Mouse (Mus musculus) spleen, adult 18-20 months (tissue): Measurements from ENCODE around the gene Cckbr.
A peak's percentile ranks its signal among the peaks of the same experiment; 100 is the strongest.

ENCODE experiments used
- DNase-seq, 2 experiments: peaks; one replicate each; pipeline ENCODE4 v3.0.0; 2022; ENCODE audit warnings: mixed read lengths in 2 of 2

Gene Cckbr

DNA sequence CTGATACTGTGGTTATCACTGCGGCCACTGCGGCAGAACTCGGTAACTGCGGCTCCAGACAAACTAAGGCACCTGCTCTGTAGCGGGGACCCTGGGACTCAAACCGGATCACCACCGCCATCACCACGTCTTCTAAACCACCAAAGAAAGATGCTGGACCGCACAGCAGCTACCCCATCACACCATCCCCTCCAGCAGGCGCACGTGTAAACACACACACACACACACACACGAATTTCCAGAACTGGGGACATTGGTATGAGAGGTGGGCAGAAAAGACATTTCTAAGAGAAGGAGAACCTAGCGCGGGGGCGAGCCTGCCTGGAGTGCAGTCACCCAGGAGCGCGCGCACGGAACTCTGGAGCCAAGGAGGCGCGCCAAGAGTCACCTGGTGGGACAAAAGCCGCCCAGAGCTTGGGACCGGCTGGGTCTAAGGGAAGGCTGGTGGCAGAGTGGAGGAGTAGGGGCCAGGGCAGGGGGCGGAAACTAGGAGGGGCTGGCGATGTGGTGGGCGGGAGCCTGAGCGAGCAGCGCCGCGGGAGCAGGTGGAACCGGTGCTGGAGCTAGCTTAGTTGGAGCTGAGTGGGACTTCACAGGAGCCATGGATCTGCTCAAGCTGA is at the start of gene Cckbr:
TSS of gene Cckbr (plus strand) at position 308 of the 620 bp plus-strand sequence.
- no peak for DNase-seq

DNA sequence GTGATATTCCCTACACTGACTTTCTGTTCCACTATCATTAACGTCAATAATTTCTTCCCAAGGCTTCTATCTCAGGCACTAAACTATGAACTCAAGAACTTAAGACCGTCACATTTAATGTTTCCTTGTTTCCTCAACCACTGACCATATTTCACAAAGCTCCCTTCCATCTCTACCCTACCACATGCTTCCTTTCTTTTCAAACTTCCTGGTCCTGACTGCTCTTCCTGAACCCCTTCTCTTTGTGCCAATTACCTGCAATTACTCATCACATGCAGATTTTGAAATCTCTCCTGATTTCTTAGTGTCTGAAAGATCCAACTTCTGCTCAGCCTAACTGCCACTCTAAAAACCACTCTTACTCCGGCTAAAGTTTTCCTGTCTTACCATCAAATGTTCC is 45.2 kb upstream of the Cckbr start:
- DNase-seq, result no peak

DNA sequence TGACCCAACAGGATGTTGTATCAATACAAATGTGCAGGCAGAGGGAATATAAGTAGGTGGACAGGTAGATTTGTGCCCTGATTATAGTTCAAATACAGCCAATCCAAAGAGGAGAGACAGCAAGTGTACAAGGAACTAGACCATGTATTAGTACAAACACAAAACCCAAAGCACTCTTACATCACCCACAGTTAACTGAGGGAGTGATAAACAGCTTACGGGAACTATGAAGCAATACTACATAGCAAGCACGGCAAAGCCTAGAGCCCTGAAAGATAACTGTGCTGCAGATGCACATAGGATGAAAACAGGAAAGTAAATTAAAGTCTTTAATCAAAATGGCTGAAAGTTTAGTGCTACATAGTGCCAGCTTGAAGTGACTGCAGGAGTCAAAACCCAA is 37.8 kb upstream of the Cckbr start:
- no peak for DNase-seq

DNA sequence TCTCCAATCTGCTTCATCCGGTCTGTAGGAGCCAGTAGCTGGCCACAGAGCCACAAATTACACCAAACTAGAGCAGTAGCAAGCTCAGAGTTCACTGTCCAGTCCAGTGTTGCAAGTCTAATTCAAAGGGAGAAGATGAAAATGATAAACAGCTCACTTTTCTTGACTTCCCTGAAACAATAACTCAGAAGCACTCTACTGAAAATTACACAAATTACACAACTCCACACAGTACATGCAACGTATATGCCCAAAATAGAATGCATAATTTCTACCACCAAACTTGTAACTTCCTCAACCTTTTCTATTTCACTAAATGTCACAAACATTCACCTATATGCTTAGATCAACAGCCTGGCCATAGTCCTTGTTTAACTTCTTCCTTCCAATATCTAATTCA is 35.3 kb upstream of the Cckbr start:
- DNase-seq, result no peak

DNA sequence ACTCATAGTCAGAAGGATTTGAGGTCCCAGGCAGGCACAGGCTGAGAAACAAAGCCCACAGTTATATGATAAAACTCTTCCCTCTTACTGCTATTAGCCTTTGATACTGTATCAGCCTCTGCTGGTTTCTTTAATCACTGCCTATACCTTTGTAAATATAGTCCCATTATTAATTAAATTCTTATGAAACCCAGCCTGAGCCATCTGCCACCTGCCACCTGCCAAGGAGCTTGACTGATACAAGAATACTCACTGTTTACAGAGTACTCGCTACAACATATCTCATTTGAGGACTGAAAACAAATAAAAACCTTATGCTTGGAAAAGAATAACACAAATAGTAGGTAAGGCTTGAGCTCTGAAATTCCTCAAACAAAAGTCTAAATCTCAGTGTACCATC is 30.9 kb upstream of the Cckbr start:
- no peak for DNase-seq

DNA sequence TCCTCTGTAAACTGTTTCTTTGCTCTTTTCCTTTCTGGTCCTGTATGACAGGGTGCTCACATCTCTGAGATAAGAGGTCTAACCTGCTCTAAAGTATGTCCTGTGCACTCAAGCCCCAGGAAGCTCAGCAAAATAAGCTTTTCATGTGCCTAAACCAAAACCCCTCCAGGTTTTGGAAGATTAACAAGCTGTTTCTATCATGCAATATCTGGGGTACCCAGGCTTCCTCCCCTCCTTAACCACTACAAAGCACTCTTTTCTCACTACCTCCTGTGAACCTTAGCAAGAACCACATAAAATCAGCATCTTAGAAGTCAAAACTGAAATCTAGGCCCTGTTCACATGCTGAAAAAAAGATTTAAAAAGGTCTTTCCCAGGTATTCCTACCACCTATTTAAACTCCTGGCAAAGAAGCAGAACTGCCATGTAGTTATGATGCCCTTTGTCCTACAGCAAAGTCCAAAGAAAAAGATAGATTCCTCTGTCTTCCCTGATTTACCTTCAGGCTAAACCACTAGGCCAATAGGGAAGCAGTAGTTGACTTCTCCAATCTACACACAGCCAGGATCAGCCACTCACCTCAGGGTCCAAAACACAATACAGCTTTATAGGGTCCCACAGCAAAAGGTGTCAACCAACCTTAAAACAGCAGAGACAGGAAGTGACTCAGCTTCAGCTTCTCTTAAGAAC is 30.3 kb upstream of the Cckbr start:
- no peak for DNase-seq

DNA sequence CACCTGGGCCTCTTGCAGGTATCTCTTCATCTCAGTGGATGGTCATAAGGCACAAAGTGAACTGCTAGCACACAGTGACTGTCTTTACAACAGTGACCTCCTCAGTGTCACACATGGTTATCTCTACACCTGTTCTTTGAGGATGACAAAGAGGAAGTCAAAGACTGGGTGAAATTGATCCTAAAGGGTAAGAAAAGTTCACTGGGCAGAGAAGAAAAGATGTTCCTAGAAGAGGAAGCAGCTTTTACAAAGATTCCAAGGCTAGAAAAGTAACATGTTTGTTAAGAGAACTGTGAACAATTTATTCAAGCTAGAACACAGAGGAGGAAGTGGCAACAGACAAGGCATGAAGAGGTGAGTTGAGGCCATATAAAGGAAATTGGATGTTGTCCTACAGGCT is 29.4 kb upstream of the Cckbr start:
- DNase-seq, result no peak

DNA sequence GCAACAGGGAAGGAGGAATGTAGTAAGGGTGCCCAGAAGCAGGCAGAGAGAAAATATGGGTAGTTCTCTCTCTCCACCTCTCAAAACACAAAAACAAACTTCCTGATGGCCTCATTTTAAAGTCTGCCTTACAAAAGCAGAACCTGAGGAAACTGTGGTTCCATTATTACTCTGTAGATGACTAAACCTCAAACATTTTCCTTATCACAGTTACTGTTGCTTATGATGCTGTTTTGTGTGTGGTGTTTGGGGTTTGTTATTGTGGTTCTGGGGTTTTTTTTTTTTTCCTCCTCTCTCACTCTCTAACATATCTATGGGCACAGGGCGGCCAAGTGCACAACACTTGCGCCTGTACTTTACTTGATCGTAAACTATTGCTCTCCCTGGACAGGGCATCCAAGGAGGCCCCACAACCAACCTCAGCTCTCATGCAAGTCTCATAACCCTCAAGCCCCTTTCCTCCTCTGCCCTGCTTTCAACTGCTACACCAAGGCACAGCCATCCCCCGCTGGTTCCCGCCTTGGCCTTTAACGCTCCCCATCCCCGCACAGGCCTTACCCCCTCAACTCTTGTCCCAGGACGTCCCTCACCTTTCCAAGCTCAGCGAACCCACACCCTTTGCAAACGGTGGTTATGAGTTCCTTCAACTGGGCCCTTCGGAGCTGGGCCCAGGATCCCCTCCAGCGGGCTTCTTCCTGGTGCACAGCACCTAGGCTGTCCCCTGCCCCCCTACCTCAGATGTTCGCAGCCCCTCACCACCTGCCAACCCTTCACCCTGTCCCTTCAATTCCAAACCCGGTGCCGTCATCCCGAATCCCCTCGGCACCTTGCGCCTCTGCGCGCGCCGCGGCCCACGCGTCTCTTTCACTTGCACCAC is 26.2 kb upstream of the Cckbr start:
- DNase-seq, result no peak

DNA sequence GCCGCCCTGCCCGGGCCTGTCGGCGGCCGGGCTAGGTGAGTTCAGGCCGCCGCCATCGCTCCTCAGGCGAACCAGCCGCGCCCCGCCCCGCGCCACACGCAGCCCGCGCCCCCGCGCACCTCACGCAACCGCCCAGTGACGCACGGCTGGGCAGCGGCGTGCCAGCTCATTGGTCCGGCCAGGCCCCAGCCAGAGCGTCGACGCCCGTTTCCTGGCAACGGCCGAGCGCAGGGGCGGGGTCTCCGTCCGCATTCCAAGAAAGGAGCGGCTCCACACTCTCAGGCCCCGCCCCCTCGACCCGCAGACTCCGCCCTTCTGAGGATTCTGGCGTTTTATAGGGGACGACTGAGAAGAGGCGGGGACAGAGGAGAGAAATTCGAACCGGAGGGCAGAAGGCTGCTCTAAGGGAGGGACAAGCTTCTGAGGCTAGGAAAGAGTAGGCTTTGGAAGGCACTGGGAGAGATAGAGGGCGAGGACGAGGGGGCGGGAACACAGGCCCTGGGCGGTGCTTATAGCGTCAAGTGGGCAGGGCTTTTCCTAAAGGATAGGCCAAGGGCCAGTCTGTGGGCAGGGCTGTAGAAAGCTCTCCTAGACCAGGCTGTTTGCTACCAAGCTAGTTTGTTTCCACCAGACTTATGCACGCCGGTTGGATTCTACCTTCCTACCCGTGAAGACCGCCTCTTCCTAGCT is 25.5 kb upstream of the Cckbr start, which contains the start of gene Fam160a2:
TSS of gene Fam160a2 (minus strand) at position 120 of the 690 bp plus-strand sequence.
- DNase-seq, result peak; percentile 98 to 99

DNA sequence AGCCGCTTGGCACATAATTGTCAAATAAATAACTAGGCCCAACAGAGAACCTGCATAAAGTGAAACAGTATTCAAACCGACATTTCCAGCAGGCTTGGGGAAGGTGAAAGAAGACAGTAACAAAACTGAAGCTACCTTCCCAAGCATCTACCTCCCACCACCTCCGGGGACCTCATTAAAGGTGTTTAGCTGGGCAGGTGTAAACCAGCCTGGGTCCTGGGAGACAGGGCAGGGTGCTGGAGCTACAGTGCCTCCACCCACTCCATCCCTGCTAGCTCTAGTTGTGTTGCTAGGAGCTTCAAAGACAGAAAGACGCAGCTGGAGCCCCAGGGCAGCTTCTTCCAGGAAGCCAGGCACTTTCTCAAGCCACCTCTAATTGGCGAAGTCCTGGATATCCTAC is 21.3 kb upstream of the Cckbr start, which contains the start of gene Cnga4:
TSS of gene Cnga4 (plus strand) at position 301 of the 400 bp plus-strand sequence.
- DNase-seq, result no peak

DNA sequence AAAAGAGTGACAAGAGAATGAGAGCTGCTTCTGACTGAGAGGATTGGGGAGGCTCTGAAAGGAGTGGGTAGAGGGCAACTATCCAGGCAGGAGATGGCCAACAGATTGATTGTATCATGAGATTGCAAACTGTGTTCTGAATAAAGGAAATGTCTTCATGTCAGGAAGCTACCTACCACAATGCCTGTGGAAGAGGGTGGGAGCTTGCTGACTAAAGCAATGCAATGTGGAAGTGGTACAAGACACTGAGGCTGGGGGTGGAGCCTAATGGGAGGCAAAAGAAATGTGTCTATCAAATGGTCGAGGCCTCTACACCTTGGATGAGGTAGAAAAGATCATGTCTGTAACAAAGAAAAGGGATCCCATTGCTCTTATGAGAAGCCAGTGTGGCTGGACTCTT is 19.2 kb upstream of the Cckbr start:
- no peak for DNase-seq

DNA sequence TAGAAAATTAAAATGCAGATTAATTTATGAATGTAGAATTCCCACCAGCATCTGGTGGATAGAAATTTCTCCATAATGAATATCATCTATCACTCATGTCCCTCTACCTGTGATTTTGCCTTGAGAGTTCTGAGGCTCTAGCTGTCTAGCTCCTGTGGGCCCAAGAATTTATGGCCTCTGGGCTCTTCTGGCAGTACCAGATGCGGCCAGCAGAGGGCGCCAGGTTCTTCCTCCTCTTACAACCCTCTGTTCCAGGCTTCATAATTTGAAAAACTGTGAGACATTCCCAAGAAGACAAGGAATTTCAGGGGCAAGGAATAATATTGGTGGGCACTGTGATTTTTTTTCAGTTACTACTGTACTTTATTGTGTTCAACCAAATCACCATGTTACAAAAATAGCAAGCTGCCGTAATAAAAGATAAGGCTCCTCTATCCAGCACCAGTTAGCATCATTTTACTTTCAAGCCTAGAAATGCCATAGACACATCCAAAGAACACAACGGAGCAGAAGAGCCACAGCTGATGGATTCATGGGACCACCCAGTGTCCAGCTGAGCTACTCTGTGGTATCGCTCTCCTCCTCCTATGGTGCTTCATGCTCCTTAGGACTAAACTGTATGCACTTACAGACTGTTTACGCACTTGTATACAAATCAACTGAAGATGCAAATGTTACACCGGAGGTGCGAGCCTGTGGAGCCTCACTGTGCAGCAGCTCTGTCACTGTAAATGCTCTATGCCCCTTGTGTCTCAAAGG is 13.5 kb upstream of the Cckbr start:
- peak in 1 of 2 experiments; percentile 71 for DNase-seq

DNA sequence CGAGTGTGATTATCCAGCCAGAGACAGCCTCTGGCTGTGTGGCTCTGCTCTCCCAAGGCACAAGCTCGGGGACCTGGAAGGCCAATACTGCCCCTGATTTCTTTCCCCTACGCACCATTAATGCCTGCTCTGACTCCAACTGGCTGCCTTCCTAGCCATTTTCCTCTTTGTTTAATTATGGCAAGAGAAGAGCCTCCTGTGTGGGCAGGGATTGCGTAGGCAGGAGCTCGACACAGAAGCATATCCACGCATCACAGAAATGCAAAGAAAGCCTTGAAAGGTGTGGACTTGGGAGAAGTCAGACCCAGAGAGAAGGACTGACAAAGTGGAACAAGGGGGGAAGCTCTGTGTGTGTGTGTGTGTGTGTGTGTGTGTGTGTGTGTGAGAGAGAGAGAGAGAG is 11.1 kb upstream of the Cckbr start:
- no peak for DNase-seq

DNA sequence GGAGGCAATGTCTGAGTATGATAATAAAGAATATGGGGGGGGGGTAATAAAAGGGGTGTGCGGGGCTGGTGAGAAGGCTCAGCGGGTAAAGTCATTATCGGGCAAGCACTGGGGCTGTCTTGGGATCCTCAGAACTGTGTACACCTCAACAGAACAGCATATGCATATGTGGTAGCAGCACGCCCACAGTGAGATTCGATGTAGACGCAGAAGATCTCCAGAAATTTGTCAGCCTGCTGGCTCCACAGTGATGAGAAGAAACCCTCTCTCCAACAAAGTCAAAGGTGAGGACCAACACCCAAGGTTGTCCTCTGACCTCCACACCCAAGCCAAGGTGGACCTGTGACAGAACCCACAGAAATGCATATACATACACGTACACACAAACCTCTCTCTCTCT is 9.0 kb upstream of the Cckbr start:
- no peak for DNase-seq

DNA sequence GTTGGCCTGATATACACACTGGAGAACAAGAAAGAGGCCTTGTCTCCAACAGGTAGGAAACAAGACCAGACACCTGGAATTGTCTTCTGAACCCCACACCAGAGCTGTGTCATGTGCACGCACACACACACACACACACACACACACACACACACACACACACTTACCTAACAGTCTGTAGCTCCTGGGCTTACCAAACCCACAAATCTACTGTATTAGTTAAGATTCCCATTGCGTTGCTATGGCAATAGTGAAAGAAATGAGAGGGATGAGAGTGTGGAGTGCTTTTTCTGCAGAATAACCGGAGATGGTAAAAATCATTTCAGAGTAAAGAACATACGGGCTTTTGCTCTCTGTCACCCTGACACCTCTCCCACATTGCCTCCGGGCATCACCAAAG is 7.4 kb upstream of the Cckbr start:
- no peak for DNase-seq

DNA sequence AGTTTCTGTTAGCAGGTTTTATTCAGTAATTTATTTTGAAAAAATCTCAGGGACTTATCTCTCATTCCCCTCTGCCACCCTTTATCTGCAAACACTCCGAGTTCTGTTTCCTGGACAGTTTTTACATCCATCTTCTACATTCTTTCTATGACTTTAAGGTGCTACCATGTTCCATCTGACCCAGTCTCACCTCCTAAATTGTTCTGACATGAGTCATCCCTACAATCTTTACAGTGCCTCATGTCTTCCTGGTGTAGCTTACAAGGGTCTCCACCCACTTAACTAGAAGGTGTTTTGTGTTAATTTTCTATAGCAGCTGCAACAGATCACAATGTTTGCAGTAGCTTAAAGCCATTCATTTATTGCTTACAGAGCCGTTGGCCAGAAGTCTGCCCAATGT is 4.6 kb upstream of the Cckbr start:
- no peak for DNase-seq

DNA sequence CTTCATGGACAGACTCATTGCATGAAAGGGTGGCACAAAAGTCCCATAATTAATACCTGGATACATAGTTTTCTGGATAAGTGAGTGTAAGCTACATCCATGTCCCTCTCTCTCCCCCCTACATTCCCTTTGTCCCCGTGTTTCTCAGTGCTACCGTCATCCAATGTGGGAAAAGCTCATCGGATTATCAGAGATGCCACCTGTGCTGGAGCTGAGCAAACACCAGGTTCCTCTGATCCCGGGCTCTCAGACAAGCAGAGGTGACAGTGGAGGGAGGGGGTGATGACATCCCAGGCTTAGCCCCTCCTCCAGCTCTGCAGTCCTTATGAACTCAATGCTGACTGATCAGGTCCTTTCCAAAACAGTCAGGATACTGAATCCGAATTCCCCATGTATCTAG is 1.2 kb upstream of the Cckbr start:
- no peak for DNase-seq

DNA sequence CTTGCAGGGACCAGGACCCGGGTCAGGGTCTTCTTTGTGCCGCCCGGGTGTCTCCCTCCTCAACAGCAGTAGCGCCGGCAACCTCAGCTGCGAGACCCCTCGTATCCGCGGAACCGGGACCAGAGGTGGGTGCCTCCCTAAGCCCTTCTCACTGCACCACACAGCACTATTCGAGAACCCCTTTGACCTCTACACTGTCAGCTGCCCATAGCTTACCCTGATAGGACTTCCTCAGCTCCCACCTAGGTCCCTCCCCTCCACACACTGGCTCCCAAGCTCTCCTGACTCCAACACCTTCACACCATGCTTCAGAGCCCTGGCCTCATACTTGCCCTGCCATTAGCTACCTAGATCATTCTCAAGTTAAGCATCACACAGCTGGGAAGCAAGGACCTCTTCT is 520 bp downstream of the Cckbr start:
- no peak for DNase-seq

DNA sequence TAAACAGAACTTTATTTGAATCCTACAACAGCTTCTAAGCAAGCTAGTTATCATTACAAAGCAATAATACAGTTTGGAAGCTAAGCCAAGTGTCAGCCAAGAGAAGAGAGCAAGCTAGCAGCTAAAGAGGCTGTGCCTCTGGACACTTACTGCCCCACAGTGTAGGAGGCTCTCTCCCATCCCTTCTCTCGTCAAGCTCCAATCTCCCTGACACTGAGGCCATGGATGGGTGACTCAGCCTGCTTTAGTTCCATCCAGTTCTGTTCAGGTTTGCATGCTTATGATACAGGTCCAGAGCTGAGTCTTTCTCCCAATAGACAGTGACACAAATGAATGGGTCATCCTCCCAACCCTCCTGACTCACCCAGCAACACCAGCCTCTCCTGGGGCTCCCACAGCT is 6.5 kb downstream of the Cckbr start:
- DNase-seq, result no peak

DNA sequence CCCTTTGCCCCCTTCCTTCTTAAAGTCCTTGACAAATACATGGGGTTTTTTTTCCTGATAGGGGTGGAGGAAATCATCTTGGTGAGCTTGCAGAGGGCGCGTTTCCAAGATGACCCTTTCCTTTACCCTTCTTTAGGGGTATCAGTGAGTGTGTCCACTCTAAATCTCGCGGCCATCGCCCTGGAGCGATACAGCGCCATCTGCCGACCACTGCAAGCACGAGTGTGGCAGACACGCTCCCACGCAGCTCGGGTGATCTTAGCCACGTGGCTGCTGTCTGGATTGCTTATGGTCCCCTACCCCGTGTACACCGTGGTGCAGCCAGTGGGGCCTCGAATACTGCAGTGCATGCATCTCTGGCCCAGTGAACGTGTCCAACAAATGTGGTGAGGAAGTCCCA is 8.3 kb downstream of the Cckbr start:
- no peak for DNase-seq

DNA sequence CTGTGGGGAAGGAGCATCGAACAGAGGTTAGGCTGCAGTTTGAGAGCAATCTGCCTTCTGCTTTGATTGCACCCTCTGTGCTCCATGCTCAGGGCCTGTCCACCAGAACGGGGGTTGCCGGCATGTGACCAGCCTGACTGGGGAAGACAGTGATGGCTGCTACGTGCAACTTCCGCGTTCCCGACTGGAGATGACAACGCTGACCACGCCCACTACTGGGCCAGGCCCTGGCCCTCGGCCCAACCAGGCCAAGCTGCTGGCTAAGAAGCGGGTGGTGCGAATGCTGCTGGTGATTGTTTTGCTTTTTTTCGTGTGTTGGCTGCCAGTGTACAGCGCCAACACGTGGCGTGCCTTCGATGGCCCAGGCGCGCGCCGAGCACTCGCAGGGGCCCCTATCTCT is 9.3 kb downstream of the Cckbr start:
- DNase-seq, result no peak
